Mouse (Mus musculus): ENCODE measurements around the gene Phex. TPM values are rescaled to one million over a fixed set of nuclear protein-coding genes. Genes with fewer than 3 reads are reported as not detected.
A peak's percentile ranks its signal among the peaks of the same experiment; 100 is the strongest.

Phex gene
- polyA plus RNA-seq, 1 experiment from 2014 or later, result 4.1 TPM

DNA sequence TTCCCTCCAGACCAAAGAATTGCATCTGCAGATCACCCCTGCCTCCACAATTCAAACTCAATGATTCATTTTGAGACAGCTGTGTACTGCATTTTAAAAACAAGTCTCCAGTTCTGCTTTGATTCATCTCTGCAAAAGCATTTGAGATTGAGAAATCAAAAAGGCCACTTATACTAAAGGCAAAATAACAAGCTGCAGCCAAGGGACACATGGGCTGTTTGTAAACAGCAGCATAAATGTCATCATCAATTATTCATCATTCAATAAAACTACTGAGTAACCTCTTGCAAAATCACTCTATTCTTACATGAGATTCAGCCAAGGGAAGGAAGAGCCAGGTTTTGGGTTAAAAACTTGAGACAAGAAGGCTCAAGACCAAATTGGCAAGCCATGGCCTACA is 122.7 kb downstream of the Phex start:
- no peaks in the 10 kb centered on the region for H3K4me1 ChIP-seq (replicated peaks; ENCODE audit: control insufficient read depth, insufficient read depth, low read length)
- H3K27me3 ChIP-seq (ENCODE audit: control insufficient read depth, insufficient read depth, low read depth, low read length), result no peaks in the 10 kb centered on the region
- H3K9ac ChIP-seq (ENCODE audit: low read length), result no peak overlapping the region
- no peaks in the 10 kb centered on the region for H3K36me3 ChIP-seq (ENCODE audit: control insufficient read depth, insufficient read depth, low read length)
- peak; percentile 89 for ATAC-seq (ENCODE audit: low read depth)
- no peak overlapping the region for H3K4me3 ChIP-seq (ENCODE audit: low read length)
- no peaks in the 10 kb centered on the region for H3K9me3 ChIP-seq (ENCODE audit: control insufficient read depth, low read length)
- H3K27ac ChIP-seq (ENCODE audit: low read length), result no peak overlapping the region
- no peak overlapping the region for H3K4me2 ChIP-seq (ENCODE audit: low read depth, low read length)

- H3K9me3 ChIP-seq (ENCODE audit: control insufficient read depth, low read length), result no peaks in the 10 kb centered on the region
- ATAC-seq (ENCODE audit: low read depth), result no peak
- H3K4me1 ChIP-seq (replicated peaks; ENCODE audit: control insufficient read depth, insufficient read depth, low read length), result no peaks in the 10 kb centered on the region
- H3K27me3 ChIP-seq (ENCODE audit: control insufficient read depth, insufficient read depth, low read depth, low read length), result no peaks in the 10 kb centered on the region
- H3K4me3 ChIP-seq (ENCODE audit: low read length), result no peak overlapping the region
- WGBS, result 33% methylated on average over 1 of the region's 1 CpGs
- no peak overlapping the region for H3K27ac ChIP-seq (ENCODE audit: low read length)
- H3K36me3 ChIP-seq (ENCODE audit: control insufficient read depth, insufficient read depth, low read length), result no peaks in the 10 kb centered on the region
- H3K4me2 ChIP-seq (ENCODE audit: low read depth, low read length), result no peak overlapping the region
- no peak overlapping the region for H3K9ac ChIP-seq (ENCODE audit: low read length)
Observed at GRCm38 (mm10) chrX:157276581-157276980, 138.5 kb downstream of the Phex start.

DNA sequence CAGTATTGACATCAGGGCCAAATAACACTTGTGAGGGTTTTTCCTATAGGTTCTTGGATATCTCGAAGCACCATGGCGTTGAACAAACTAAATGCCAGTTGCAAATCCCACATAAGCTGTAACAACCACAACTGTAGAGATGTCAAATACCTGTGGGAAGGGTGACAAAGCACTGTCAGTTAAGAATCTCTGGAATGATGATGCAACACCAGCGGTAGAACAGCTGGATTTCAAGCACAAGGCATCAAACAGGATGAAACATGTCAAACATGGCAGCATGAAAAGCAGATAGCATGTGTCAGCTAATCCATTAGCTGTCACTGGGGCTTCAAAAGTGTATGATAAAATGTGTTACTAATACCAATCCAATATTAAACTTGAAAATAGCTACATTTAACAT is 141.8 kb downstream of the Phex start:
- 71% methylated on average over 3 of the region's 3 CpGs for WGBS
- Histone ChIP-seq H3K4me3 (ENCODE audit: low read length) (no peak overlapping the region), H3K4me1 (replicated peaks; ENCODE audit: control insufficient read depth, insufficient read depth, low read length) (no peaks in the 10 kb centered on the region), H3K27ac (ENCODE audit: low read length) (no peak overlapping the region), H3K9me3 (ENCODE audit: control insufficient read depth, low read length) (no peaks in the 10 kb centered on the region), H3K9ac (ENCODE audit: low read length) (no peak overlapping the region), H3K36me3 (ENCODE audit: control insufficient read depth, insufficient read depth, low read length) (no peaks in the 10 kb centered on the region), H3K27me3 (ENCODE audit: control insufficient read depth, insufficient read depth, low read depth, low read length) (no peaks in the 10 kb centered on the region), H3K4me2 (ENCODE audit: low read depth, low read length) (no peak overlapping the region)
- no peak for ATAC-seq (ENCODE audit: low read depth)

GRCm38 (mm10) chrX:157271609-157272008 is 143.5 kb downstream of the Phex start:
- Histone ChIP-seq H3K9ac (ENCODE audit: low read length) (no peak overlapping the region), H3K9me3 (ENCODE audit: control insufficient read depth, low read length) (no peaks in the 10 kb centered on the region), H3K4me3 (ENCODE audit: low read length) (no peak overlapping the region), H3K36me3 (ENCODE audit: control insufficient read depth, insufficient read depth, low read length) (no peaks in the 10 kb centered on the region), H3K4me2 (ENCODE audit: low read depth, low read length) (no peak overlapping the region), H3K27me3 (ENCODE audit: control insufficient read depth, insufficient read depth, low read depth, low read length) (no peaks in the 10 kb centered on the region), H3K4me1 (replicated peaks; ENCODE audit: control insufficient read depth, insufficient read depth, low read length) (no peaks in the 10 kb centered on the region), H3K27ac (ENCODE audit: low read length) (no peak overlapping the region)
- 56% methylated on average over 3 of the region's 3 CpGs for WGBS
- ATAC-seq (ENCODE audit: low read depth), result no peak

- H3K4me1 ChIP-seq (replicated peaks; ENCODE audit: control insufficient read depth, insufficient read depth, low read length), result no peaks in the 10 kb centered on the region
- H3K27me3 ChIP-seq (ENCODE audit: control insufficient read depth, insufficient read depth, low read depth, low read length), result no peaks in the 10 kb centered on the region
- H3K4me2 ChIP-seq (ENCODE audit: low read depth, low read length), result no peak overlapping the region
- no peak for ATAC-seq (ENCODE audit: low read depth)
- H3K36me3 ChIP-seq (ENCODE audit: control insufficient read depth, insufficient read depth, low read length), result no peaks in the 10 kb centered on the region
- no peaks in the 10 kb centered on the region for H3K9me3 ChIP-seq (ENCODE audit: control insufficient read depth, low read length)
- WGBS, result 57% methylated on average over 5 of the region's 5 CpGs
- H3K4me3 ChIP-seq (ENCODE audit: low read length), result no peak overlapping the region
- no peak overlapping the region for H3K27ac ChIP-seq (ENCODE audit: low read length)
- H3K9ac ChIP-seq (ENCODE audit: low read length), result no peak overlapping the region
Observed at GRCm38 (mm10) chrX:157269726-157270305, 145.3 kb downstream of the Phex start.

GRCm38 (mm10) chrX:157268141-157268540 is 147.0 kb downstream of the Phex start:
- Histone ChIP-seq H3K36me3 (ENCODE audit: control insufficient read depth, insufficient read depth, low read length) (no peaks in the 10 kb centered on the region), H3K27me3 (ENCODE audit: control insufficient read depth, insufficient read depth, low read depth, low read length) (no peaks in the 10 kb centered on the region), H3K4me2 (ENCODE audit: low read depth, low read length) (no peak overlapping the region), H3K4me3 (ENCODE audit: low read length) (no peak overlapping the region), H3K4me1 (replicated peaks; ENCODE audit: control insufficient read depth, insufficient read depth, low read length) (no peaks in the 10 kb centered on the region), H3K9ac (ENCODE audit: low read length) (no peak overlapping the region), H3K27ac (ENCODE audit: low read length) (no peak overlapping the region), H3K9me3 (ENCODE audit: control insufficient read depth, low read length) (no peaks in the 10 kb centered on the region)
- no peak for ATAC-seq (ENCODE audit: low read depth)
- 69% methylated on average over 1 of the region's 1 CpGs for WGBS

GRCm38 (mm10) chrX:157202736-157203135 is 212.4 kb downstream of the Phex start:
- 91% methylated on average over 1 of the region's 1 CpGs for WGBS

DNA sequence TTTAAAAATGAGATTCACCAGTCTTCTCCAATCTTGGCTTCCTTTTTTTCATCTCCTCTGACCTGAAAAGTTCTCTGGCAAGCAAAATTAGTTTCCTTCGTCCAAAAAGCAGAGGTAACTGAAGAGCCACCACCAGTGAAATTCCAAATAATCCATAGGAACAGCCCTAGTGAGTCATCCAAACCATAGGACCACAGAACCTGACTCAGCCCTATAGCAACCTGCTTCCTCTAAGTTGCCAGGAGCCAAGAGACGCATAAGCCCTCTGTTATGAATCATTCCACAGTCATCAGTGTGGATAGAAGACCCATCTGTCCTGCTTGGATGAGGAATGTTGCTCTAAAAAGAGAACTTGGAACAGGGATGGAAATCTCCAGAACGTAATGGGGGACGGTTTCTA is 230.9 kb downstream of the Phex start:
- WGBS, result 75% methylated on average over 4 of the region's 4 CpGs
- ATAC-seq (ENCODE audit: low read depth), result no peak
- Histone ChIP-seq H3K9ac (ENCODE audit: low read length) (no peak overlapping the region), H3K27ac (ENCODE audit: low read length) (no peak overlapping the region), H3K9me3 (ENCODE audit: control insufficient read depth, low read length) (no peaks in the 10 kb centered on the region), H3K4me2 (ENCODE audit: low read depth, low read length) (no peak overlapping the region), H3K36me3 (ENCODE audit: control insufficient read depth, insufficient read depth, low read length) (no peaks in the 10 kb centered on the region), H3K27me3 (ENCODE audit: control insufficient read depth, insufficient read depth, low read depth, low read length) (no peaks in the 10 kb centered on the region), H3K4me3 (ENCODE audit: low read length) (no peak overlapping the region), H3K4me1 (replicated peaks; ENCODE audit: control insufficient read depth, insufficient read depth, low read length) (no peaks in the 10 kb centered on the region)

More at GRCm38 (mm10) chrX:157202736-157203135, 212.4 kb downstream of the Phex start:
- Histone ChIP-seq H3K4me1 (replicated peaks; ENCODE audit: control insufficient read depth, insufficient read depth, low read length) (no peaks in the 10 kb centered on the region), H3K9ac (ENCODE audit: low read length) (no peak overlapping the region), H3K4me3 (ENCODE audit: low read length) (no peak overlapping the region), H3K27me3 (ENCODE audit: control insufficient read depth, insufficient read depth, low read depth, low read length) (no peaks in the 10 kb centered on the region), H3K27ac (ENCODE audit: low read length) (no peak overlapping the region), H3K4me2 (ENCODE audit: low read depth, low read length) (no peak overlapping the region), H3K9me3 (ENCODE audit: control insufficient read depth, low read length) (no peaks in the 10 kb centered on the region), H3K36me3 (ENCODE audit: control insufficient read depth, insufficient read depth, low read length) (no peaks in the 10 kb centered on the region)
- no peak for ATAC-seq (ENCODE audit: low read depth)

GRCm38 (mm10) chrX:157180845-157181244 is 234.3 kb downstream of the Phex start:
- Histone ChIP-seq H3K36me3 (ENCODE audit: control insufficient read depth, insufficient read depth, low read length) (no peaks in the 10 kb centered on the region), H3K4me3 (ENCODE audit: low read length) (no peak overlapping the region), H3K4me1 (replicated peaks; ENCODE audit: control insufficient read depth, insufficient read depth, low read length) (no peaks in the 10 kb centered on the region), H3K4me2 (ENCODE audit: low read depth, low read length) (no peak overlapping the region), H3K9me3 (ENCODE audit: control insufficient read depth, low read length) (no peaks in the 10 kb centered on the region), H3K9ac (ENCODE audit: low read length) (no peak overlapping the region), H3K27me3 (ENCODE audit: control insufficient read depth, insufficient read depth, low read depth, low read length) (no peaks in the 10 kb centered on the region), H3K27ac (ENCODE audit: low read length) (no peak overlapping the region)
- peak; percentile 36 for ATAC-seq (ENCODE audit: low read depth)
- 92% methylated on average over 1 of the region's 1 CpGs for WGBS

DNA sequence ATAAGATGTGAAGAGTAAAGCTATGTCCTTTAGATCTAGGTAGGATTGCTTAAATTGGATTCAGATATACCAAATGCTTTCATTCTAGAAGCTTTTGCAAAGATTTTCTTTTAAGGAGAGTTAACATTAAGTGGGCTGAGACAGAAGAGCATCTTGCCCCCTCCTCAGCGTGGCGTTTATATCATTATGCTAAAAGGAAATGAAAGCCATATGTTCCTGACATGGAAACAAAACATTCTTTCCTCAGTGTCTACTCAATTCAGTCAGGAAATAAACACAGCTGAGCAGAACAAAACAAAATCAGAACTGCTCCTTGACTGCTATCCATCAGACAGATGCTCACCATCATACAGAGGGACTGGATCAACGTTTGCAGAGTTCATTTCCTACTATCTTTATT is 251.0 kb downstream of the Phex start:
- Histone ChIP-seq H3K4me3 (ENCODE audit: low read length) (no peak overlapping the region), H3K4me1 (replicated peaks; ENCODE audit: control insufficient read depth, insufficient read depth, low read length) (no peaks in the 10 kb centered on the region), H3K27me3 (ENCODE audit: control insufficient read depth, insufficient read depth, low read depth, low read length) (no peaks in the 10 kb centered on the region), H3K27ac (ENCODE audit: low read length) (no peak overlapping the region), H3K36me3 (ENCODE audit: control insufficient read depth, insufficient read depth, low read length) (no peaks in the 10 kb centered on the region), H3K9ac (ENCODE audit: low read length) (no peak overlapping the region), H3K9me3 (ENCODE audit: control insufficient read depth, low read length) (no peaks in the 10 kb centered on the region), H3K4me2 (ENCODE audit: low read depth, low read length) (no peak overlapping the region)
- 43% methylated on average over 3 of the region's 3 CpGs for WGBS
- ATAC-seq (ENCODE audit: low read depth), result peak; percentile 68
